Mouse (Mus musculus): ENCODE measurements around the gene 4930430A15Rik. TPM values are rescaled to one million over a fixed set of nuclear protein-coding genes. Genes with fewer than 3 reads are reported as not detected.

4930430A15Rik gene
- not detected for polyA plus RNA-seq (2014; fragmentation: Illumina TruSeq; extraction: RNeasy Lipid Tissue Mini Kit (QIAGEN cat#74804))

DNA sequence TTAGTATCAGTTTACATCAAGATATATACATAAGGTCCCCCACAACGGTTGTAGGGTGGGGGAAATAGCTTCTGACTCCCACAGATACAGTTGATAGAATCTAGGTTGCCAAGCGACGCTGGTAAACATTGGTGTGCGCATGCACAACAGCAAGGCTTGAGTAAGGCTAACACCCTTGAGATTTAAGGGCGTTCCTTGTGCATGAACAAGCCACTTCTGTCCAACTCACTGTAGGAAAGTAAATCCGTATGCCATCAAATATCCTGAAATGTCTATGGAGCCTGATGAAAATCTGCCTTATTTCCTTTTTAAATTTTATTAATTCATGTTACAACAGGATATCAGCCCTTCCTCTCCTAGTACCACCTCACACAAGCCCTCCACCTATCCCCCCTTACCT, at the start of gene 4930430A15Rik:
Gene 4930430A15Rik (minus strand): TSS at position 101 of the 400 bp plus-strand sequence.

DNA sequence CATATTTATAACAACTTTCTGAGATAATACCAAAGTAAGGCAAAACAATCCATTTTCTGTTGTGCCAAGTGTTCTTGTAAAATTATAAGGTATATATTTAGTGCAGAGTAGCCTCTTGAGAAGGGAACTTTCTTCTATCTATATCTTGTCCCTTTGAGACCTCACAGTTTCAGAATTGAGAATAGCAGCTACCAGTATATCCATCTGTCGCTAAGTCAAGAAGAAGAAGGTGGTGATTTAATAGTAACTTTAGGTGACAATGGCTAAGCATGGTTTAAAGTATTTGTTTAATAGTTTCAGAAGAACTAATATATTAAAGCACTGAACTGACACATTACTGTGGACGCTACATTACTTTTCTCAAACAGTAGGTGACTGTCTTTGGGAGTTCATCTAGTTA, 44.6 kb upstream of the 4930430A15Rik start, which contains the start of gene Olfr1277:
Gene Olfr1277 (minus strand): TSS at position 101 of the 400 bp plus-strand sequence.

DNA sequence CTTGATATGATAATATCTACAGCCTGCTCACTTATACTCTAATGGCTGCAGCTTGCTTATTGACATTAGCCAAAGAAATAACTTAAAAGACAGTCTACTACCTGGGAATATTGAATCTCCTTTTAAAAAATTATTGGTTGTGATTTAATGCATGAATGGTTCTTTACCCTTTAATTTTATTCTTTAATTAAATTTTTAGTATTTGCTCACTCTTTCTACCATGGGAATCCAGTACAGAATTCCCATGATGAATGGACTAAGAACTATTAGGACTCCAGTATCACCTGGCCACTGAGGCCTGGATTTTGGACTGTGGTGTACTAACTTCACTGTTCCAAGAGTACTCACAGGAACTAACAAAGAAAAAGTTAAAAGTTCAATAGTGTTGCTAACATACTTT, 24.8 kb upstream of the 4930430A15Rik start, which contains the start of gene Olfr1276:
Gene Olfr1276 (plus strand): TSS at position 301 of the 400 bp plus-strand sequence.

DNA sequence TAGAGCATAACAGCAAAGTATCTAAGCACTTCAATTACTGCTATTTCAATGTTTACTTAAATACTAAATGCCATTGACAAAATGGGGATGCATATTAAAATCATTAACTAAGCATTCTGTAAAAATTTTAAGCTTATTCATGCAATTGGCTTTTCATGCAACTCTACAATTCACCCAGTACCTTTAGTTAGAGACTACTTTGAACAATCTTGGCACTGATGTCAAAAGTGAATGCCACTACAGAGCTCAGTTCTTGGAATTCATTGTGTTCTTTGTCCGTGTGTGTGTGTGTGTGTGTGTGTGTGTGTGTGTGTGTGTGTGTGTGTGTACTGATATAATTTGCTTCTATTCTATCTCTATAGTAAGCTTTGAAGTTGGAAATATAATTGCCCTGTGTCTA, 5.8 kb upstream of the 4930430A15Rik start, which contains the start of gene Olfr1275:
Gene Olfr1275 (minus strand): TSS at position 101 of the 400 bp plus-strand sequence.

DNA sequence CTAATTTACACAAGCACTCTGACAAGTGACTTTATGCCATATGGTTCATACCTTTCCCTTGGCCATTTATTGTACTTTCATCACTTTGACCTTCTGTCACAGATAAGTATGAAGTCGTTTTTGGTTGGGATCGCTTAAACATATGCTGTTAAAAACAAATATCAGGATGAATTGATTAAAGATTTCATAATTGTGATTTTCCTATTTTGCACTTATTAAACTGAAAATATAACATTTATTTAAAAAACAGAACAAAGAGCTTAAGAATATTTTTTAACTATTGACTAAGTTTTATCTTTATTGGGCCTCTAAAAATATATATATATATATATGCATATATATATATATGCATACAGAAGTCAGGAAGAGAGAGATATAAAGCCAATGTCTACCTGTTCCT, 76.6 kb downstream of the 4930430A15Rik start, which contains the start of gene Gm15130:
Gene Gm15130 (minus strand): TSS at position 101 of the 400 bp plus-strand sequence.

Other genes starting within 250 kb of the 4930430A15Rik start
- gene Gm13941, start 123.6 kb downstream of the 4930430A15Rik start, polyA plus RNA-seq (2014; fragmentation: Illumina TruSeq; extraction: RNeasy Lipid Tissue Mini Kit (QIAGEN cat#74804)), result not detected
- gene Gm15130, start 76.7 kb downstream of the 4930430A15Rik start, polyA plus RNA-seq (2014; fragmentation: Illumina TruSeq; extraction: RNeasy Lipid Tissue Mini Kit (QIAGEN cat#74804)), result not detected
- gene Olfr1275, start 5.7 kb upstream of the 4930430A15Rik start, polyA plus RNA-seq (2014; fragmentation: Illumina TruSeq; extraction: RNeasy Lipid Tissue Mini Kit (QIAGEN cat#74804)), result not detected
- not detected for gene Olfr1276, start 24.9 kb upstream of the 4930430A15Rik start, polyA plus RNA-seq (2014; fragmentation: Illumina TruSeq; extraction: RNeasy Lipid Tissue Mini Kit (QIAGEN cat#74804))
- gene Olfr1277, start 44.5 kb upstream of the 4930430A15Rik start, polyA plus RNA-seq (2014; fragmentation: Illumina TruSeq; extraction: RNeasy Lipid Tissue Mini Kit (QIAGEN cat#74804)), result not detected
- gene Olfr1278, start 60.5 kb upstream of the 4930430A15Rik start, polyA plus RNA-seq (2014; fragmentation: Illumina TruSeq; extraction: RNeasy Lipid Tissue Mini Kit (QIAGEN cat#74804)), result not detected
- gene Olfr1279, start 71.0 kb upstream of the 4930430A15Rik start, polyA plus RNA-seq (2014; fragmentation: Illumina TruSeq; extraction: RNeasy Lipid Tissue Mini Kit (QIAGEN cat#74804)), result not detected
- not detected for gene Olfr1280, start 84.4 kb upstream of the 4930430A15Rik start, polyA plus RNA-seq (2014; fragmentation: Illumina TruSeq; extraction: RNeasy Lipid Tissue Mini Kit (QIAGEN cat#74804))
- gene Olfr1281, start 96.9 kb upstream of the 4930430A15Rik start, polyA plus RNA-seq (2014; fragmentation: Illumina TruSeq; extraction: RNeasy Lipid Tissue Mini Kit (QIAGEN cat#74804)), result not detected
- gene Olfr1282, start 106.5 kb upstream of the 4930430A15Rik start, polyA plus RNA-seq (2014; fragmentation: Illumina TruSeq; extraction: RNeasy Lipid Tissue Mini Kit (QIAGEN cat#74804)), result not detected
- gene Olfr1283, start 137.2 kb upstream of the 4930430A15Rik start, polyA plus RNA-seq (2014; fragmentation: Illumina TruSeq; extraction: RNeasy Lipid Tissue Mini Kit (QIAGEN cat#74804)), result not detected
- gene Olfr1284, start 145.9 kb upstream of the 4930430A15Rik start, polyA plus RNA-seq (2014; fragmentation: Illumina TruSeq; extraction: RNeasy Lipid Tissue Mini Kit (QIAGEN cat#74804)), result not detected
- not detected for gene Olfr1286, start 193.5 kb upstream of the 4930430A15Rik start, polyA plus RNA-seq (2014; fragmentation: Illumina TruSeq; extraction: RNeasy Lipid Tissue Mini Kit (QIAGEN cat#74804))
- gene Olfr1287, start 219.5 kb upstream of the 4930430A15Rik start, polyA plus RNA-seq (2014; fragmentation: Illumina TruSeq; extraction: RNeasy Lipid Tissue Mini Kit (QIAGEN cat#74804)), result not detected
- not detected for gene Olfr1288, start 244.5 kb upstream of the 4930430A15Rik start, polyA plus RNA-seq (2014; fragmentation: Illumina TruSeq; extraction: RNeasy Lipid Tissue Mini Kit (QIAGEN cat#74804))